Mouse (Mus musculus) heart, postnatal 0 days (tissue): ENCODE data around the gene Bora.

ENCODE experiments used
- CTCF ChIP-seq: IDR thresholded peaks from 2 replicates; pipeline ENCODE4 v1.5.1; 2016; ENCODE audit warnings: antibody characterized with exemption, control low read depth, low read depth
- EP300 ChIP-seq: IDR thresholded peaks from 2 replicates; pipeline ENCODE4 v1.6.1; 2016; ENCODE audit warnings: antibody characterized with exemption, low read depth

DNA sequence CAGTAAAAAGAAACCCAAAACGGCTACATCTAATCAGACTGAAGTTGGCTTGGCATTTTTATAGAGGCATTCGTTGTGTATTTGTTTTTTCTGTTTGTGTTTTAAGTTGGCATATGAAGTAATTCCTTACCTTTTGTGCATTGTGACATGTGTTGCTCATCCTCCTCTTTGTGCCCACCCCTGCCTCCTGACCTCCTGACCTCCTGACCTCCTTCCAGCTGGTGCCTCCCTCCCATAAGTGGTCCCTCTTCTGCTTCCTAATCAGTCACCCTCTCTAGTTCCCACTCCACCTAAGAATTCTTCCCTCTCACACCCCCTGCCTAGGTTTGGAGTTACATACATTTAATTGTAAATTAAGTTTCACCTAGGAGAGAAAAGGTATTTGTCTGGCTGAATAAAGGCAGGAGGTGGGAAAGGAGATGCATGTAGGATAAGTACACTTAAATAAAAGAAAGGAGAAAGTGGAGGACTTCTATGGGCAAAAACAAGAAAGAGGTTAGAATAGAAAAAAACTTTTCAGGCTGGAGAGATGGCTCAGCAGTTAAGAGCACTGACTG lies 61.7 kb downstream of the Bora start:
- TF ChIP-seq EP300: no peak
- no peak for TF ChIP-seq CTCF
